ENCODE assay signal across 25 mouse cellular contexts in genomic region chr3:18892813-18893212, GRCm38 (mm10).
"Had no signal": no experiment of that assay in that cellular context is flagged by ENCODE, and none has a peak within 500 bp of the region (broad histone marks: within the 10 kb centered on the region; RNA-seq: fewer than 3 reads in every experiment).

No protein-coding gene starts in this region.

- H3K4me1 ChIP-seq: forebrain, embryonic 15.5 days; heart, embryonic 13.5 days; heart, embryonic 15.5 days; hindbrain, embryonic 13.5 days; hindbrain, embryonic 15.5 days; kidney, embryonic 15.5 days had no signal

- H3K27ac ChIP-seq: forebrain, embryonic 15.5 days; gastrocnemius, adult 2 months; heart, embryonic 13.5 days; heart, embryonic 15.5 days; hindbrain, embryonic 13.5 days; hindbrain, embryonic 15.5 days; hindbrain, postnatal 0 days; kidney, embryonic 15.5 days; kidney, postnatal 0 days had no signal

- H3K27me3 ChIP-seq: forebrain, embryonic 15.5 days; heart, embryonic 13.5 days; heart, embryonic 15.5 days; hindbrain, embryonic 13.5 days; hindbrain, embryonic 15.5 days; kidney, embryonic 15.5 days had no signal

- H3K4me3 ChIP-seq: forebrain, embryonic 15.5 days; gastrocnemius, adult 2 months; heart, embryonic 13.5 days; heart, embryonic 15.5 days; hindbrain, embryonic 13.5 days; hindbrain, embryonic 15.5 days; kidney, embryonic 15.5 days had no signal

- H3K36me3 ChIP-seq: forebrain, embryonic 15.5 days; heart, embryonic 13.5 days; heart, embryonic 15.5 days; hindbrain, embryonic 13.5 days; hindbrain, embryonic 15.5 days; kidney, embryonic 15.5 days had no signal

- ATAC-seq: forebrain, embryonic 15.5 days; forebrain, postnatal 0 days; hindbrain, postnatal 0 days; intestine, embryonic 16.5 days had no signal

- H3K4me2 ChIP-seq: forebrain, embryonic 15.5 days; heart, embryonic 11.5 days; heart, embryonic 13.5 days; heart, embryonic 15.5 days; hindbrain, embryonic 13.5 days; hindbrain, embryonic 15.5 days; kidney, embryonic 15.5 days had no signal

- H3K9me3 ChIP-seq: forebrain, embryonic 15.5 days; heart, embryonic 13.5 days; heart, embryonic 15.5 days; hindbrain, embryonic 13.5 days; hindbrain, embryonic 15.5 days; kidney, embryonic 15.5 days had no signal

- H3K9ac ChIP-seq: forebrain, embryonic 15.5 days; forebrain, postnatal 0 days; heart, embryonic 13.5 days; heart, embryonic 15.5 days; hindbrain, embryonic 13.5 days; hindbrain, embryonic 15.5 days; kidney, embryonic 15.5 days had no signal

- DNase-seq: forebrain, postnatal 0 days; gastrocnemius, adult 2 months; gastrocnemius, postnatal 10 days; gastrocnemius, postnatal 25 days; heart, adult 18-20 months; heart, postnatal 14 days; heart, postnatal 36 days; kidney, adult 11 months; kidney, adult 2 months; kidney, adult 9 months; kidney, postnatal 14 days; kidney, postnatal 36 days; layer of hippocampus, adult 9-11 months; layer of hippocampus, postnatal 36 days; left cerebral cortex, postnatal 4 days had no signal
